Mouse (Mus musculus): Measurements from ENCODE around the gene Rpl27a.

GRCm38 (mm10) chr7:109561466-109562153 lies 42.7 kb downstream of the Rpl27a start:
- no peak for TF ChIP-seq CTCF (IDR thresholded peaks at IDR 0.05; ENCODE audit: control insufficient read depth, insufficient read depth, insufficient read length)
- TF ChIP-seq MAX (IDR thresholded peaks at IDR 0.05): no peak
